Mouse (Mus musculus): ENCODE results near the gene Bicdl1.
"Not testable (repeated sequence)": the region's sequence is repeated elsewhere in the genome, so short reads cannot be mapped to it uniquely, and the experiment has no call there.

Gene Bicdl1

GRCm38 (mm10) chr5:115731001-115731731 lies at the start of gene Bicdl1:
Gene Bicdl1, minus strand, starts transcription at chr5:115731621.
- peak; percentile 61 to 63 for DNase-seq

- DNase-seq = no peak
These were observed 45.5 kb upstream of the Bicdl1 start for GRCm38 (mm10) chr5:115776911-115777310.

GRCm38 (mm10) chr5:115775350-115775749 lies 43.9 kb upstream of the Bicdl1 start:
- no peak for DNase-seq

- DNase-seq = no peak
These were observed 38.6 kb upstream of the Bicdl1 start for GRCm38 (mm10) chr5:115770048-115770447.

GRCm38 (mm10) chr5:115769116-115769515 lies 37.7 kb upstream of the Bicdl1 start:
- DNase-seq = no peak

GRCm38 (mm10) chr5:115766821-115767220 lies 35.4 kb upstream of the Bicdl1 start:
- no peak for DNase-seq

GRCm38 (mm10) chr5:115763981-115764380 lies 32.6 kb upstream of the Bicdl1 start:
- no peak for DNase-seq

- DNase-seq = no peak
These were observed 29.5 kb upstream of the Bicdl1 start for GRCm38 (mm10) chr5:115760903-115761302.

- no peak for DNase-seq
These were observed 27.2 kb upstream of the Bicdl1 start for GRCm38 (mm10) chr5:115758431-115759180.

- DNase-seq = no peak
These were observed 26.1 kb upstream of the Bicdl1 start for GRCm38 (mm10) chr5:115757516-115757915.

- DNase-seq = no peak
These were observed 24.1 kb upstream of the Bicdl1 start for GRCm38 (mm10) chr5:115755501-115755900.

GRCm38 (mm10) chr5:115754831-115755230 lies 23.4 kb upstream of the Bicdl1 start:
- no peak for DNase-seq

- DNase-seq = no peak
These were observed 21.5 kb upstream of the Bicdl1 start for GRCm38 (mm10) chr5:115752883-115753282.

GRCm38 (mm10) chr5:115751916-115752315 lies 20.5 kb upstream of the Bicdl1 start:
- DNase-seq = not testable (repeated sequence)

GRCm38 (mm10) chr5:115748316-115748715 lies 16.9 kb upstream of the Bicdl1 start:
- no peak for DNase-seq

- no peak for DNase-seq
These were observed 13.9 kb upstream of the Bicdl1 start for GRCm38 (mm10) chr5:115745319-115745718.

GRCm38 (mm10) chr5:115738032-115738431 lies 6.6 kb upstream of the Bicdl1 start:
- DNase-seq = no peak

- no peak for DNase-seq
These were observed 3.1 kb upstream of the Bicdl1 start for GRCm38 (mm10) chr5:115734570-115734969.

- no peak for DNase-seq
These were observed 1.4 kb upstream of the Bicdl1 start for GRCm38 (mm10) chr5:115732849-115733216.

GRCm38 (mm10) chr5:115732176-115732848 lies 891 bp upstream of the Bicdl1 start:
- peak; percentile 99 to 100 for DNase-seq

GRCm38 (mm10) chr5:115731732-115732175 lies 333 bp upstream of the Bicdl1 start:
- peak in 1 of 2 experiments; percentile 37 for DNase-seq

- DNase-seq = no peak
These were observed 1.1 kb downstream of the Bicdl1 start for GRCm38 (mm10) chr5:115730314-115730713.

GRCm38 (mm10) chr5:115726581-115726980 lies 4.8 kb downstream of the Bicdl1 start:
- no peak for DNase-seq

GRCm38 (mm10) chr5:115726019-115726418 lies 5.4 kb downstream of the Bicdl1 start:
- no peak for DNase-seq

Measured in cerebellum, postnatal 36 days (tissue).